Mouse (Mus musculus) thymus, postnatal 25 days (tissue): ENCODE measurements around the gene Mapre1.
A peak's percentile ranks its signal among the peaks of the same experiment; 100 is the strongest.

Experiments used
- DNase-seq: peaks from one replicate; pipeline ENCODE4 v3.0.0; 2022

Mapre1 gene

DNA sequence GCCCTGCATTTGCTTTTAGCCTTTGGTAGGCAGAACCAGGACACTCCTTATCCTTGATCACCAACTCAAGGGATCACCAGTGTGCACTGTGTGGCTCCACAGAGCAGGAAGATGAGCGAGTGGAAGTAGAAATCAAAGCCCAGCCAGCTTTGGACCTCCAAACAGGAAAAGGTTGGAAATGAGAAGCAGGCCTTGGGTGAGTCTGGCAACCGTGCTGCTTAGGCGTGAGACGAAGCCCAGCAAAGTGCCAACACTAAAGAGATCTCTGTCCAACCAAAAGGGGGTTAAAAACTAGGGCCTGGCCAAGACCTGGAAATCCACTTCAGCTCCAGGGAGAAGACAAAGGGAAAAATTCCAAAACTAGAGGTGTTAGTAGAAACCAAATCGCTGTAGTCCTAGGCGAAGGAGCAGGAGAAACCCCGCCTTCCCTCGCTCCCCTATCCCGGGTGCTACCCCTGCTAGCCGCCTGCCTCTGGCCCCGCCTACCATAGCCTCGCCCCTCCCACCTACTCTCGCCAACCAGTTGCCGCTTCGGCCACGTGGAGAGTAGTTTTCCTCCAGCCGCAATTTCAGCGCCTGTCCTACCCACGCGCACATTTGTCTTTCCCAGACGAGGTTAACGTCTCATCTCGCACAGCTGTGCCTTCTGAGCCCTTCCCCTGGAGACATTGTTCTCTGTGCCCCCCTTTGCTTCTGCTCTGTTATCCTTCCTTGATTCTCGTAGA lies 37.7 kb downstream of the Mapre1 start:
- DNase-seq: peak; percentile 90

- DNase-seq: peak; percentile 72
These were observed 38.4 kb downstream of the Mapre1 start, which contains the start of gene Efcab8 for GRCm38 (mm10) chr2:153779394-153779981. Gene Efcab8, plus strand, starts transcription at chr2:153779931.

- DNase-seq: peak; percentile 5
These were observed 40.1 kb downstream of the Mapre1 start for GRCm38 (mm10) chr2:153781181-153781580.

GRCm38 (mm10) chr2:153784668-153785067 lies 43.6 kb downstream of the Mapre1 start:
- no peak for DNase-seq

DNA sequence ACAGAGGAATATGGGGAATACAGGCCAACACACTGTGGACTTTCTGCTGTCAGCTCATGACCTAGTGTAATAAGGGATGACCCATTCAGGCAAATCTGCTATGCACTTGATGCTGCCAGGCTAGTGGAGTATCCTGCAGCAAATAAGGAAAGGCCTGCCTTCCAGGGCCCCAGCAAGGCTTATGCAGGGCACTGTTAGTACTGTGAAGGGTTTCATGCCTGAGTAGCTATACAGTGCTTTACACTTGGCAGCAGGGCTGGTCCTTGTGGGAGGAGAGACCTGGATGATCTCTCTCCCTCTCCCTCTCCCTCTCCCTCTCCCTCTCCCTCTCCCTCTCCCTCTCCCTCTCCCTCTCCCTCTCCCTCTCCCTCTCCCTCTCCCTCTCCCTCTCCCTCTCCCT lies 52.3 kb downstream of the Mapre1 start:
- DNase-seq: no peak

DNA sequence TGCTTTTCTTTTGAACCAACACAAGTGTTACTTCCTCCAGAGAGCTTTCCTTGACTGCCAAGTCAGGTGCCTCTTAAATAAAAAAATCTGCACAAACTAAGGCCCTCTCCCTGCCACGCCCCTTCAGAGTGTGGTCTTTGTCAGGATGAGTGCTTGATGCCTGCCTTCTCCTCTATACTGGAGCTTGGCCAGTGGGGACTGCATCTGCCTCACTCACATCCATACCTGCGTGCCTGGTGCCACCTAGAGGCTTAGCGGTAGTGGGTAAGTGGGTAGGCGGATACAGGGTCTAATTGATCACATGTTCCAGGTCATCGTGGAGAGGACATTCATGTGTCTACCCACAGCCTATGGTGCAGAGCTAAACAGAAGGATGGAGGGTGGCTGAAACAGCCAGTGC lies 54.0 kb downstream of the Mapre1 start:
- peak; percentile 61 for DNase-seq

- DNase-seq: peak; percentile 54
These were observed 66.4 kb downstream of the Mapre1 start for GRCm38 (mm10) chr2:153807464-153807863.

- no peak for DNase-seq
These were observed 67.1 kb downstream of the Mapre1 start for GRCm38 (mm10) chr2:153808146-153808545.

DNA sequence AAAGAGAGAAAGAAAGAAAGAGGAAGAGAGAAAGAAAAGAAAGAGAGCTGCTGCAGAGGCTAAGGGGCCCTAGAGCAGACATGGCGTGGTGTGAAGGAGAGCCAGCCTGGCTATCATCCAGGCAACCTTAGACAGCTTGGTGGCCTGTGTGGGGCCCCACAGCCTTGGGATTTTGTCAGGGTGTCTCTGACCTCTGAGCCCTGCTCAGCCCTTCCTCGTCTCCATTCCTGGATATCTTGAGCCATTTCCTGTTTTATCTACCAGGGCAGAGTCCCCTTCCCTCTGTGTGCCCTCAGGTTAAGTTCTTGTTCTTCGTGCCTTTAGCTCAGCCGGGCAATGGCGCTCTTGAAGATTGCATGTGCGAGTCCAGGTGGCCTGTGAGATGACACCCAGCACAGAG lies 67.8 kb downstream of the Mapre1 start:
- DNase-seq: no peak

DNA sequence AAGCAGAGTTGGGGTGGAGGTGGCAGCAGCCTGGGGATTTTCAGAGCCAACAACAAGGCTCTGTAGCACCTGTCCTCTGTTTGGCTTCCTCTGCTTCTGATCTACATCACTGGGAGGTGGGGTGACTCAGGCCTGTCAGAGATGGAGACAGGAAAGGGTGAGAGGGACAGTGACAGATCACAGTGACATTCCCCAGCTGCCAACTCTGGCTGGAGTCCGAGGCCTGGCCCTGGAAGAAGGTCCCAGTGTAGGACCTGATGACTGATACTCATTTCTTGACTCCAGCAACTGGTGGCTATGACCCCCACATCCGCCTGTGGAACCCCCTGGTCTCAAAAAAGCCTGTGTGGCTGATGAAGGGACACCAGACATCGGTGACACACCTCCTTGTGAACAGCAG lies 68.8 kb downstream of the Mapre1 start:
- no peak for DNase-seq

- DNase-seq: no peak
These were observed 81.0 kb downstream of the Mapre1 start for GRCm38 (mm10) chr2:153822005-153822543.
